Mouse (Mus musculus) C2C12 (cell line): ENCODE results near the gene Apoc1.

Experiments
- CTCF ChIP-seq: IDR thresholded peaks from one replicate; pipeline ENCODE4 v1.5.1; 2011; ENCODE audit not compliant: control insufficient read depth, insufficient read depth, insufficient read length
- MYOD1 ChIP-seq: IDR thresholded peaks from one replicate; pipeline ENCODE4 v1.6.1; 2011; ENCODE audit warnings: low read depth; ENCODE audit not compliant: control insufficient read depth, insufficient read length

- TF ChIP-seq CTCF (no peak), MYOD1 (no peak)
Measured at GRCm38 (mm10) chr7:19673083-19673699, 19.3 kb downstream of the Apoc1 start.
